Mouse (Mus musculus): ENCODE results near the gene Magt1.
"Not testable (repeated sequence)": the region's sequence is repeated elsewhere in the genome, so short reads cannot be mapped to it uniquely, and the experiment has no call there.

Magt1 gene

GRCm38 (mm10) chrX:106011465-106012159, at the start of gene Magt1:
Gene Magt1, minus strand, starts transcription at chrX:106011906.
- ATAC-seq (ENCODE audit: low TSS enrichment), result peak; percentile 92

- no peak for ATAC-seq (ENCODE audit: low TSS enrichment)
Observed at GRCm38 (mm10) chrX:106048191-106048590, 36.5 kb upstream of the Magt1 start.

- ATAC-seq (ENCODE audit: low TSS enrichment), result no peak
Observed at GRCm38 (mm10) chrX:106045928-106046327, 34.2 kb upstream of the Magt1 start.

- ATAC-seq (ENCODE audit: low TSS enrichment), result no peak
Observed at GRCm38 (mm10) chrX:106045455-106045854, 33.7 kb upstream of the Magt1 start.

- peak; percentile 90 for ATAC-seq (ENCODE audit: low TSS enrichment)
Observed at GRCm38 (mm10) chrX:106043863-106044617, 32.3 kb upstream of the Magt1 start.

- no peak for ATAC-seq (ENCODE audit: low TSS enrichment)
Observed at GRCm38 (mm10) chrX:106037185-106037752, 25.6 kb upstream of the Magt1 start.

GRCm38 (mm10) chrX:106035727-106036126, 24.0 kb upstream of the Magt1 start:
- no peak for ATAC-seq (ENCODE audit: low TSS enrichment)

- ATAC-seq (ENCODE audit: low TSS enrichment), result no peak
Observed at GRCm38 (mm10) chrX:106031124-106031523, 19.4 kb upstream of the Magt1 start.

- ATAC-seq (ENCODE audit: low TSS enrichment), result no peak
Observed at GRCm38 (mm10) chrX:106030176-106030575, 18.5 kb upstream of the Magt1 start.

- no peak for ATAC-seq (ENCODE audit: low TSS enrichment)
Observed at GRCm38 (mm10) chrX:106027343-106027674, 15.6 kb upstream of the Magt1 start.

- peak; percentile 97 for ATAC-seq (ENCODE audit: low TSS enrichment)
Observed at GRCm38 (mm10) chrX:106026418-106027342, 15.0 kb upstream of the Magt1 start, which contains the start of gene Atp7a. Gene Atp7a, plus strand, starts transcription at chrX:106027276.

- no peak for ATAC-seq (ENCODE audit: low TSS enrichment)
Observed at GRCm38 (mm10) chrX:106017516-106017915, 5.8 kb upstream of the Magt1 start.

- no peak for ATAC-seq (ENCODE audit: low TSS enrichment)
Observed at GRCm38 (mm10) chrX:106017102-106017501, 5.4 kb upstream of the Magt1 start.

GRCm38 (mm10) chrX:106015571-106016322, 4.0 kb upstream of the Magt1 start, which contains the start of gene Cox7b:
Gene Cox7b, plus strand, starts transcription at chrX:106015700.
- peak; percentile 85 for ATAC-seq (ENCODE audit: low TSS enrichment)

- not testable (repeated sequence) for ATAC-seq (ENCODE audit: low TSS enrichment)
Observed at GRCm38 (mm10) chrX:106014741-106015377, 3.2 kb upstream of the Magt1 start.

GRCm38 (mm10) chrX:106013217-106013616, 1.5 kb upstream of the Magt1 start:
- no peak for ATAC-seq (ENCODE audit: low TSS enrichment)

- no peak for ATAC-seq (ENCODE audit: low TSS enrichment)
Observed at GRCm38 (mm10) chrX:106012559-106012958, 853 bp upstream of the Magt1 start.

- no peak for ATAC-seq (ENCODE audit: low TSS enrichment)
Observed at GRCm38 (mm10) chrX:106010762-106011161, 944 bp downstream of the Magt1 start.

- no peak for ATAC-seq (ENCODE audit: low TSS enrichment)
Observed at GRCm38 (mm10) chrX:106001605-106002004, 10.1 kb downstream of the Magt1 start.

- ATAC-seq (ENCODE audit: low TSS enrichment), result not testable (repeated sequence)
Observed at GRCm38 (mm10) chrX:105957091-105957490, 54.6 kb downstream of the Magt1 start.
